Mouse (Mus musculus): ENCODE results near the gene Frzb. TPM values are rescaled to one million over a fixed set of nuclear protein-coding genes. Genes with fewer than 3 reads are reported as not detected.

The Frzb gene
- polyA plus RNA-seq, 1 experiment from 2014 or later = 0.87 TPM

GRCm38 (mm10) chr2:80379848-80380247 lies 67.6 kb downstream of the Frzb start:
- Histone ChIP-seq H3K4me3 (ENCODE audit: low read depth, low read length) (no peak overlapping the region), H3K27ac (ENCODE audit: low read length) (no peak overlapping the region), H3K4me1 (ENCODE audit: control insufficient read depth, low read depth, low read length) (no peaks in the 10 kb centered on the region), H3K27me3 (ENCODE audit: control insufficient read depth, insufficient read depth, low read depth, low read length) (no peaks in the 10 kb centered on the region), H3K4me2 (ENCODE audit: low read depth, low read length) (no peak overlapping the region), H3K36me3 (ENCODE audit: control insufficient read depth, insufficient read depth) (no peaks in the 10 kb centered on the region), H3K9me3 (replicated peaks; ENCODE audit: control insufficient read depth, low read length) (no peaks in the 10 kb centered on the region), H3K9ac (ENCODE audit: low read depth, low read length) (no peak overlapping the region)
- ATAC-seq (ENCODE audit: low read depth) = no peak
- 74% methylated on average over 5 of the region's 5 CpGs for WGBS (ENCODE audit: insufficient replicate concordance)

DNA sequence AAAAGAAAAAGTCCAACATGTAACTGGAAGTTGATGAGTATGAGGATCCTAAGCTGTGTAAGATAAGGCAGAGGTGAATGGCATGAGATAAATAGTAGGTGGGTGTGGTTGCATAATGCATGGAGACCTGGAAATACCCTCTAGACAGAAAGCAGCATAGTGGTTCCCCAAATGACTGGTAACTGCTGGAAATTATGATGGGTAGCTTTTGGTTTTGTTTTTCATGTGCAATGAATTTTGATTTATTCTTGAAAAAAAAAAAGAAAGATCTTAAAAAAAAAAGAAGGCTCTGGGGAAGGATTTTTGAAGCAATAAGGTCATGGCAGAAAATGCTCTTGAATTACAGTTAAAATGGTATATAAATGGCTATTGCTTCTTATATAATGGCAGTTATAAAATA lies 72.5 kb downstream of the Frzb start:
- H3K4me2 ChIP-seq (ENCODE audit: low read depth, low read length) = no peak overlapping the region
- no peaks in the 10 kb centered on the region for H3K4me1 ChIP-seq (ENCODE audit: control insufficient read depth, low read depth, low read length)
- no peak for ATAC-seq (ENCODE audit: low read depth)
- H3K27me3 ChIP-seq (ENCODE audit: control insufficient read depth, insufficient read depth, low read depth, low read length) = no peaks in the 10 kb centered on the region
- H3K4me3 ChIP-seq (ENCODE audit: low read depth, low read length) = no peak overlapping the region
- no peak overlapping the region for H3K27ac ChIP-seq (ENCODE audit: low read length)
- H3K36me3 ChIP-seq (ENCODE audit: control insufficient read depth, insufficient read depth) = no peaks in the 10 kb centered on the region
- no peak overlapping the region for H3K9ac ChIP-seq (ENCODE audit: low read depth, low read length)
- H3K9me3 ChIP-seq (replicated peaks; ENCODE audit: control insufficient read depth, low read length) = no peaks in the 10 kb centered on the region

GRCm38 (mm10) chr2:80371458-80371857 lies 76.0 kb downstream of the Frzb start:
- Histone ChIP-seq H3K27me3 (ENCODE audit: control insufficient read depth, insufficient read depth, low read depth, low read length) (no peaks in the 10 kb centered on the region), H3K4me3 (ENCODE audit: low read depth, low read length) (no peak overlapping the region), H3K4me1 (ENCODE audit: control insufficient read depth, low read depth, low read length) (no peaks in the 10 kb centered on the region), H3K9me3 (replicated peaks; ENCODE audit: control insufficient read depth, low read length) (no peaks in the 10 kb centered on the region), H3K36me3 (ENCODE audit: control insufficient read depth, insufficient read depth) (no peaks in the 10 kb centered on the region), H3K4me2 (ENCODE audit: low read depth, low read length) (no peak overlapping the region), H3K27ac (ENCODE audit: low read length) (no peak overlapping the region), H3K9ac (ENCODE audit: low read depth, low read length) (no peak overlapping the region)
- WGBS (ENCODE audit: insufficient replicate concordance) = 67% methylated on average over 8 of the region's 8 CpGs
- ATAC-seq (ENCODE audit: low read depth) = no peak

Other genes starting within 250 kb of the Frzb start
- 0.02 TPM in 1 of 2 replicates, not detected in the other for gene Prdx6b, start 155.2 kb downstream of the Frzb start, polyA plus RNA-seq (2015; fragmentation: Nextera tagmentation; extraction: Ambion mirVana)
- gene Dnajc10, start 132.2 kb downstream of the Frzb start, polyA plus RNA-seq (2015; fragmentation: Nextera tagmentation; extraction: Ambion mirVana) = 16.7 and 17.8 TPM in 2 replicates
- gene Nckap1, start 133.8 kb upstream of the Frzb start, polyA plus RNA-seq (2015; fragmentation: Nextera tagmentation; extraction: Ambion mirVana) = 7.2 and 9.0 TPM in 2 replicates
- 4.2 and 4.3 TPM in 2 replicates for gene Dusp19, start 169.4 kb upstream of the Frzb start, polyA plus RNA-seq (2015; fragmentation: Nextera tagmentation; extraction: Ambion mirVana)
- gene Nup35, start 169.6 kb upstream of the Frzb start, polyA plus RNA-seq (2015; fragmentation: Nextera tagmentation; extraction: Ambion mirVana) = 21.7 and 26.0 TPM in 2 replicates